Mouse (Mus musculus) liver, embryonic 15.5 days (tissue): ENCODE results near the gene Olfml2a. TPM values are rescaled to one million over a fixed set of nuclear protein-coding genes. Genes with fewer than 3 reads are reported as not detected.

ENCODE experiments used
- ATAC-seq: fragments of 200-750 bp; cut with Nextera tagmentation; 2 replicates; pipeline ENCODE4 v1.8.0; 2017; ENCODE audit warnings: moderate number of reproducible peaks, mild to moderate bottlenecking, moderate library complexity; ENCODE audit not compliant: insufficient read depth
- H3K27ac ChIP-seq: fragments of 300-500 bp; sonication (generic); replicated peaks from 2 replicates; pipeline ENCODE4 v1.5.1; 2015; ENCODE audit warnings: mild to moderate bottlenecking, inconsistent platforms
- H3K27me3 ChIP-seq: fragments of 300-500 bp; sonication (generic); 2 replicates; pipeline ENCODE4 v1.6.1; 2015; ENCODE audit warnings: mild to moderate bottlenecking, inconsistent platforms
- H3K36me3 ChIP-seq: fragments of 300-500 bp; sonication (generic); replicated peaks from 2 replicates; pipeline ENCODE4 v1.6.1; 2015; ENCODE audit warnings: moderate library complexity, mild to moderate bottlenecking, inconsistent platforms
- H3K4me1 ChIP-seq: fragments of 300-500 bp; sonication (generic); replicated peaks from 2 replicates; pipeline ENCODE4 v1.6.1; 2015; ENCODE audit warnings: inconsistent platforms
- H3K4me2 ChIP-seq: fragments of 300-500 bp; sonication (generic); 2 replicates; pipeline ENCODE4 v1.6.1; 2015; ENCODE audit warnings: moderate library complexity, mild to moderate bottlenecking, inconsistent platforms
- H3K4me3 ChIP-seq: fragments of 300-500 bp; sonication (generic); replicated peaks from 2 replicates; pipeline ENCODE4 v1.5.1; 2015; ENCODE audit warnings: mild to moderate bottlenecking, inconsistent platforms
- H3K9ac ChIP-seq: fragments of 300-500 bp; sonication (generic); 2 replicates; pipeline ENCODE4 v1.6.1; 2015; ENCODE audit warnings: moderate library complexity, mild to moderate bottlenecking, inconsistent platforms
- H3K9me3 ChIP-seq: fragments of 300-500 bp; sonication (generic); replicated peaks from 2 replicates; pipeline ENCODE4 v1.6.1; 2016; ENCODE audit warnings: inconsistent platforms
- WGBS: fragments of 180-500 bp; shearing (Covaris S2); methylation state at CpG from one replicate; pipeline ENCODE4 v1.1.7; 2015; ENCODE audit warnings: mixed read lengths; ENCODE audit not compliant: insufficient replicate concordance; 5-methylcytosine and 5-hydroxymethylcytosine counted together
- polyA plus RNA-seq: library from polyadenylated mRNA; unstranded; fragments of >200 nt; fragmentation: Nextera tagmentation; extraction: Ambion mirVana; gene quantifications from 2 replicates; pipeline ENCODE4 v1.2.1, GENCODE M21; 2015

Gene Olfml2a
- polyA plus RNA-seq, 1 experiment from 2014 or later = 0.14 TPM

GRCm38 (mm10) chr2:38939047-38939446 lies 7.3 kb downstream of the Olfml2a start:
- Histone ChIP-seq H3K4me2 (no peak overlapping the region), H3K36me3 (no peaks in the 10 kb centered on the region), H3K9ac (no peak overlapping the region), H3K27me3 (peaks cover 11% of the 10 kb centered on the region; the same call in 1 of the 2 replicates), H3K4me1 (peaks cover 9% of the 10 kb centered on the region; the same call in 1 of the 2 replicates), H3K4me3 (no peak overlapping the region), H3K9me3 (no peaks in the 10 kb centered on the region), H3K27ac (no peak overlapping the region)
- no peak for ATAC-seq
- WGBS = 49% methylated on average over 2 of the region's 2 CpGs

- Histone ChIP-seq H3K9me3 (no peaks in the 10 kb centered on the region), H3K4me2 (no peak overlapping the region), H3K27ac (no peak overlapping the region), H3K9ac (no peak overlapping the region), H3K36me3 (no peaks in the 10 kb centered on the region), H3K4me3 (no peak overlapping the region), H3K27me3 (no peaks in the 10 kb centered on the region; the same call in 1 of the 2 replicates), H3K4me1 (peaks cover 9% of the 10 kb centered on the region; the same call in 1 of the 2 replicates)
- ATAC-seq = no peak
- 69% methylated on average over 14 of the region's 14 CpGs for WGBS
These were observed 9.6 kb downstream of the Olfml2a start for GRCm38 (mm10) chr2:38941426-38941825.

- Histone ChIP-seq H3K4me2 (no peak overlapping the region), H3K9ac (no peak overlapping the region), H3K27ac (no peak overlapping the region), H3K36me3 (no peaks in the 10 kb centered on the region), H3K4me3 (no peak overlapping the region), H3K27me3 (no peaks in the 10 kb centered on the region; the same call in 1 of the 2 replicates), H3K9me3 (no peaks in the 10 kb centered on the region), H3K4me1 (peaks cover 9% of the 10 kb centered on the region; the same call in 1 of the 2 replicates)
- 60% methylated on average over 2 of the region's 2 CpGs for WGBS
- no peak for ATAC-seq
These were observed 10.1 kb downstream of the Olfml2a start for GRCm38 (mm10) chr2:38941898-38942297.

GRCm38 (mm10) chr2:38943161-38943560 lies 11.4 kb downstream of the Olfml2a start:
- Histone ChIP-seq H3K9me3 (no peaks in the 10 kb centered on the region), H3K27me3 (no peaks in the 10 kb centered on the region; the same call in 1 of the 2 replicates), H3K4me3 (no peak overlapping the region), H3K4me1 (peaks cover 1% of the 10 kb centered on the region; the same call in 1 of the 2 replicates), H3K9ac (no peak overlapping the region), H3K36me3 (no peaks in the 10 kb centered on the region), H3K4me2 (no peak overlapping the region), H3K27ac (no peak overlapping the region)
- no peak for ATAC-seq
- 77% methylated on average over 5 of the region's 5 CpGs for WGBS

- H3K27ac ChIP-seq = no peak overlapping the region
- no peak overlapping the region for H3K4me3 ChIP-seq
- no peaks in the 10 kb centered on the region for H3K9me3 ChIP-seq
- peaks cover under 1% of the 10 kb centered on the region; the same call in 1 of the 2 replicates for H3K4me1 ChIP-seq
- no peak overlapping the region for H3K4me2 ChIP-seq
- no peaks in the 10 kb centered on the region for H3K36me3 ChIP-seq
- no peak overlapping the region for H3K9ac ChIP-seq
- 41% methylated on average over 2 of the region's 2 CpGs for WGBS
- ATAC-seq = no peak
- no peaks in the 10 kb centered on the region; the same call in 1 of the 2 replicates for H3K27me3 ChIP-seq
These were observed 12.2 kb downstream of the Olfml2a start for GRCm38 (mm10) chr2:38943977-38944376.

- no peak overlapping the region for H3K4me2 ChIP-seq
- H3K27ac ChIP-seq = no peak overlapping the region
- peaks cover 7% of the 10 kb centered on the region; the same call in 1 of the 2 replicates for H3K4me1 ChIP-seq
- H3K27me3 ChIP-seq = no peaks in the 10 kb centered on the region; the same call in 1 of the 2 replicates
- H3K9ac ChIP-seq = no peak overlapping the region
- no peak for ATAC-seq
- 52% methylated on average over 3 of the region's 3 CpGs for WGBS
- no peak overlapping the region for H3K4me3 ChIP-seq
- H3K36me3 ChIP-seq = no peaks in the 10 kb centered on the region
- no peaks in the 10 kb centered on the region for H3K9me3 ChIP-seq
These were observed 12.8 kb downstream of the Olfml2a start for GRCm38 (mm10) chr2:38944460-38945161.

GRCm38 (mm10) chr2:38947566-38947965 lies 15.8 kb downstream of the Olfml2a start:
- no peak overlapping the region for H3K27ac ChIP-seq
- no peak overlapping the region for H3K9ac ChIP-seq
- no peak overlapping the region for H3K4me2 ChIP-seq
- peaks cover 25% of the 10 kb centered on the region for H3K4me1 ChIP-seq
- H3K27me3 ChIP-seq = no peaks in the 10 kb centered on the region
- 28% methylated on average over 7 of the region's 7 CpGs for WGBS
- no peak for ATAC-seq
- no peaks in the 10 kb centered on the region for H3K9me3 ChIP-seq
- no peak overlapping the region for H3K4me3 ChIP-seq
- no peaks in the 10 kb centered on the region for H3K36me3 ChIP-seq

- H3K36me3 ChIP-seq = no peaks in the 10 kb centered on the region
- 27% methylated on average over 7 of the region's 7 CpGs for WGBS
- H3K4me1 ChIP-seq = peaks cover 25% of the 10 kb centered on the region
- H3K9ac ChIP-seq = 0 out of 2 replicates have a peak overlapping the region, but pooled peaks have one; percentile 11
- H3K27ac ChIP-seq = peak overlapping the region; percentile 14; the same call in 1 of the 2 replicates
- H3K9me3 ChIP-seq = no peaks in the 10 kb centered on the region
- no peak overlapping the region for H3K4me3 ChIP-seq
- H3K27me3 ChIP-seq = no peaks in the 10 kb centered on the region
- peak; percentile 82 for ATAC-seq
- peak overlapping the region; percentile 23 for H3K4me2 ChIP-seq
These were observed 18.5 kb downstream of the Olfml2a start for GRCm38 (mm10) chr2:38950281-38950719.

- no peaks in the 10 kb centered on the region for H3K36me3 ChIP-seq
- no peak for ATAC-seq
- no peak overlapping the region for H3K27ac ChIP-seq
- WGBS = 71% methylated on average over 5 of the region's 5 CpGs
- H3K9me3 ChIP-seq = no peaks in the 10 kb centered on the region
- no peak overlapping the region for H3K4me2 ChIP-seq
- no peaks in the 10 kb centered on the region for H3K27me3 ChIP-seq
- H3K4me1 ChIP-seq = peaks cover 34% of the 10 kb centered on the region
- no peak overlapping the region for H3K9ac ChIP-seq
- H3K4me3 ChIP-seq = no peak overlapping the region
These were observed 21.5 kb downstream of the Olfml2a start for GRCm38 (mm10) chr2:38953152-38953883.

- H3K27ac ChIP-seq = no peak overlapping the region
- no peak overlapping the region for H3K9ac ChIP-seq
- no peaks in the 10 kb centered on the region for H3K27me3 ChIP-seq
- no peaks in the 10 kb centered on the region for H3K9me3 ChIP-seq
- no peak overlapping the region for H3K4me2 ChIP-seq
- no peak for ATAC-seq
- 43% methylated on average over 2 of the region's 2 CpGs for WGBS
- H3K4me3 ChIP-seq = no peak overlapping the region
- H3K36me3 ChIP-seq = no peaks in the 10 kb centered on the region
- peaks cover 13% of the 10 kb centered on the region; the same call in 1 of the 2 replicates for H3K4me1 ChIP-seq
These were observed 24.3 kb downstream of the Olfml2a start for GRCm38 (mm10) chr2:38956062-38956461.

- Histone ChIP-seq H3K27me3 (no peaks in the 10 kb centered on the region), H3K4me3 (no peak overlapping the region), H3K4me2 (no peak overlapping the region), H3K36me3 (no peaks in the 10 kb centered on the region), H3K9me3 (no peaks in the 10 kb centered on the region), H3K27ac (no peak overlapping the region), H3K4me1 (peaks cover 17% of the 10 kb centered on the region; the same call in 1 of the 2 replicates), H3K9ac (no peak overlapping the region)
- 56% methylated on average over 5 of the region's 5 CpGs for WGBS
- no peak for ATAC-seq
These were observed 26.0 kb downstream of the Olfml2a start for GRCm38 (mm10) chr2:38957671-38958223.
